Mouse (Mus musculus) kidney, embryonic 14.5 days (tissue): ENCODE data around the gene 1700001O22Rik. TPM values are rescaled to one million over a fixed set of nuclear protein-coding genes. Genes with fewer than 3 reads are reported as not detected.
A peak's percentile ranks its signal among the peaks of the same experiment; 100 is the strongest.

Experiments used
- ATAC-seq: fragments of 200-750 bp; cut with Nextera tagmentation; 2 replicates; pipeline ENCODE4 v1.8.0; 2017; ENCODE audit warnings: moderate number of reproducible peaks, mild to moderate bottlenecking, moderate TSS enrichment, moderate library complexity; ENCODE audit not compliant: low FRiP score, low TSS enrichment
- H3K27ac ChIP-seq: fragments of 300-500 bp; sonication (generic); 2 replicates; pipeline ENCODE4 v1.5.1; 2014; ENCODE audit warnings: low read depth, mild to moderate bottlenecking, low read length, moderate library complexity, mixed read lengths
- H3K27me3 ChIP-seq: fragments of 300-500 bp; sonication (generic); 2 replicates; pipeline ENCODE4 v1.6.1; 2014; ENCODE audit warnings: mild to moderate bottlenecking, low read length; ENCODE audit not compliant: control insufficient read depth, insufficient read depth
- H3K36me3 ChIP-seq: fragments of 300-500 bp; sonication (generic); 2 replicates; pipeline ENCODE4 v1.6.1; 2014; ENCODE audit warnings: low read length, mixed read lengths; ENCODE audit not compliant: control insufficient read depth, insufficient read depth
- H3K4me1 ChIP-seq: fragments of 300-500 bp; sonication (generic); 2 replicates; pipeline ENCODE4 v1.6.1; 2014; ENCODE audit warnings: low read length, mixed read lengths; ENCODE audit not compliant: control insufficient read depth, insufficient read depth
- H3K4me2 ChIP-seq: fragments of 300-500 bp; sonication (generic); replicated peaks from 2 replicates; pipeline ENCODE4 v1.6.1; 2014; ENCODE audit warnings: low read depth, mild to moderate bottlenecking, low read length
- H3K4me3 ChIP-seq: fragments of 300-500 bp; sonication (generic); 2 replicates; pipeline ENCODE4 v1.5.1; 2014; ENCODE audit warnings: mild to moderate bottlenecking, low read length
- H3K9ac ChIP-seq: fragments of 300-500 bp; sonication (generic); 2 replicates; pipeline ENCODE4 v1.6.1; 2014; ENCODE audit warnings: low read depth, mild to moderate bottlenecking, low read length, moderate library complexity
- H3K9me3 ChIP-seq: fragments of 300-500 bp; sonication (generic); 2 replicates; pipeline ENCODE4 v1.6.1; 2016; ENCODE audit warnings: low read length; ENCODE audit not compliant: control insufficient read depth
- WGBS: fragments of 180-500 bp; shearing (Covaris S2); extraction: QIAGEN DNeasy Blood & Tissue Kit; methylation state at CpG from one replicate; pipeline ENCODE4 v1.1.7; 2014; 5-methylcytosine and 5-hydroxymethylcytosine counted together
- polyA plus RNA-seq: library from polyadenylated mRNA; unstranded; fragments of >200 nt; fragmentation: Nextera tagmentation; extraction: Ambion mirVana; gene quantifications from 2 replicates; pipeline ENCODE4 v1.2.1, GENCODE M21; 2014

Gene 1700001O22Rik
- polyA plus RNA-seq, 1 experiment from 2014 or later, result 4.2 TPM

- H3K27me3 ChIP-seq, result no peaks in the 10 kb centered on the region
- H3K4me2 ChIP-seq, result no peak overlapping the region
- WGBS, result 62% methylated on average over 13 of the region's 13 CpGs
- peak overlapping the region; percentile 53; the same call in 1 of the 2 replicates for H3K27ac ChIP-seq
- H3K4me3 ChIP-seq, result no peak overlapping the region
- no peak overlapping the region for H3K9ac ChIP-seq
- 0 out of 2 replicates have a peak, but pooled peaks cover 3% of the 10 kb centered on the region for H3K9me3 ChIP-seq
- peaks cover 76% of the 10 kb centered on the region for H3K36me3 ChIP-seq
- peaks cover 10% of the 10 kb centered on the region for H3K4me1 ChIP-seq
- ATAC-seq, result peak; percentile 43; the same call in 1 of the 2 replicates
Observed at GRCm38 (mm10) chr2:30823385-30824153, 20.1 kb upstream of the 1700001O22Rik start.

- H3K4me2 ChIP-seq, result no peak overlapping the region
- no peaks in the 10 kb centered on the region for H3K27me3 ChIP-seq
- WGBS, result 92% methylated on average over 8 of the region's 8 CpGs
- H3K4me1 ChIP-seq, result peaks cover 10% of the 10 kb centered on the region
- no peak overlapping the region for H3K27ac ChIP-seq
- peaks cover 76% of the 10 kb centered on the region for H3K36me3 ChIP-seq
- H3K9me3 ChIP-seq, result 0 out of 2 replicates have a peak, but pooled peaks cover 3% of the 10 kb centered on the region
- H3K4me3 ChIP-seq, result no peak overlapping the region
- no peak for ATAC-seq
- H3K9ac ChIP-seq, result no peak overlapping the region
Observed at GRCm38 (mm10) chr2:30822460-30822859, 19.0 kb upstream of the 1700001O22Rik start.

DNA sequence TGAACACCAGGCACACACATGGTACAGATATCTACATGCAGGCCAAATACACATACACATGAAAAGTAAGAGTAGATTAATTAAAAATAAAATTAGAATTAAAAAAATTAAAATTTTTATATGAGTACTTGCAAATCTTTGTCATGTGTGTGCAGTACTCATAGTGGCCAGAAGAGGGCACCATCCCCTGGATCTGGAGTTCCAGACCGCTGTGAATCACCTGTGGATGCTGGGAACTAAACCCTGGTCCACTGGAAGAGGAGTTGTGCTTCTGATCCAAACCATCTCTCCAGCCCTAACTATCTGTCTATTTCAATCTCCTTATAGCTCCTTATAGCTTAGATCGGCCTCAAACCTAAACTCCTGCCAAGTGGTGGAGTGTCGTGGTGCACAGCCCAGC is 17.6 kb upstream of the 1700001O22Rik start:
- no peak overlapping the region for H3K4me2 ChIP-seq
- no peak overlapping the region for H3K27ac ChIP-seq
- no peak for ATAC-seq
- WGBS, result 95% methylated on average over 3 of the region's 3 CpGs
- H3K9ac ChIP-seq, result no peak overlapping the region
- no peaks in the 10 kb centered on the region for H3K27me3 ChIP-seq
- H3K9me3 ChIP-seq, result 0 out of 2 replicates have a peak, but pooled peaks cover 3% of the 10 kb centered on the region
- 0 out of 2 replicates have a peak, but pooled peaks cover 3% of the 10 kb centered on the region for H3K4me1 ChIP-seq
- H3K36me3 ChIP-seq, result peaks cover 77% of the 10 kb centered on the region
- no peak overlapping the region for H3K4me3 ChIP-seq

- WGBS, result 92% methylated on average over 5 of the region's 5 CpGs
- 0 out of 2 replicates have a peak, but pooled peaks cover 3% of the 10 kb centered on the region for H3K9me3 ChIP-seq
- no peak overlapping the region for H3K4me3 ChIP-seq
- ATAC-seq, result no peak
- H3K9ac ChIP-seq, result no peak overlapping the region
- H3K4me2 ChIP-seq, result no peak overlapping the region
- peaks cover 78% of the 10 kb centered on the region for H3K36me3 ChIP-seq
- no peak overlapping the region for H3K27ac ChIP-seq
- H3K4me1 ChIP-seq, result 0 out of 2 replicates have a peak, but pooled peaks cover 3% of the 10 kb centered on the region
- no peaks in the 10 kb centered on the region for H3K27me3 ChIP-seq
Observed at GRCm38 (mm10) chr2:30819873-30820272, 16.4 kb upstream of the 1700001O22Rik start.

DNA sequence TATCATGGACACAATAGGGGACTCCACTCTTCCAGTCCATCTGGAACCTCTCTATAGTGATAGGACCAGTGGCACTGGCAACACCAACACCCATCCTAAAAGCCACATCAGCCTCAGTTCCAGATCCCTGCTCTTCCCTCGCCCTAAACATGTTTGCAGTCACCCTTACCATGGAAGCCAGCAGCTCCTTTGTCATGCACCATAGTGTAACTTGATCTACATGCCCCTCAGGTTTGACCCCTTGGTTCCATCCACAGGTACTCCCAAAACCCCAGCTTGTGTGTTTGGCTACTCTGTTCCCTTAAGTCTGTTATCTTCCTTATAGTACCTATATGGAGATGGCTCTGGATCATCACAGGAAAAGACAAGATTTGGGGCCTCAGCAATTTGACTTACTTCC is 12.9 kb upstream of the 1700001O22Rik start:
- Histone ChIP-seq H3K27ac (no peak overlapping the region), H3K9me3 (0 out of 2 replicates have a peak, but pooled peaks cover 3% of the 10 kb centered on the region), H3K9ac (no peak overlapping the region), H3K4me1 (no peaks in the 10 kb centered on the region), H3K4me2 (no peak overlapping the region), H3K4me3 (no peak overlapping the region), H3K27me3 (no peaks in the 10 kb centered on the region), H3K36me3 (peaks cover 78% of the 10 kb centered on the region)
- no peak for ATAC-seq
- 80% methylated on average over 1 of the region's 1 CpGs for WGBS

- ATAC-seq, result no peak
Observed at GRCm38 (mm10) chr2:30810573-30810972, 7.1 kb upstream of the 1700001O22Rik start.

GRCm38 (mm10) chr2:30809503-30809902 is 6.0 kb upstream of the 1700001O22Rik start:
- Histone ChIP-seq H3K27ac (no peak overlapping the region), H3K4me3 (no peak overlapping the region), H3K27me3 (no peaks in the 10 kb centered on the region), H3K4me2 (0 out of 2 replicates have a peak overlapping the region, but pooled peaks have one; percentile 13), H3K9ac (no peak overlapping the region), H3K36me3 (peaks cover 34% of the 10 kb centered on the region), H3K9me3 (no peaks in the 10 kb centered on the region), H3K4me1 (peaks cover 6% of the 10 kb centered on the region; the same call in 1 of the 2 replicates)
- no peak for ATAC-seq
- WGBS, result 58% methylated on average over 5 of the region's 5 CpGs

More at GRCm38 (mm10) chr2:30810573-30810972, 7.1 kb upstream of the 1700001O22Rik start:
- H3K4me1 ChIP-seq, result peaks cover 6% of the 10 kb centered on the region; the same call in 1 of the 2 replicates
- H3K27me3 ChIP-seq, result no peaks in the 10 kb centered on the region
- WGBS, result 64% methylated on average over 7 of the region's 7 CpGs
- no peaks in the 10 kb centered on the region for H3K9me3 ChIP-seq
- no peak overlapping the region for H3K9ac ChIP-seq
- peaks cover 44% of the 10 kb centered on the region for H3K36me3 ChIP-seq
- H3K27ac ChIP-seq, result no peak overlapping the region
- H3K4me3 ChIP-seq, result no peak overlapping the region
- no peak overlapping the region for H3K4me2 ChIP-seq

- peaks cover 23% of the 10 kb centered on the region for H3K36me3 ChIP-seq
- H3K4me1 ChIP-seq, result peaks cover 6% of the 10 kb centered on the region; the same call in 1 of the 2 replicates
- peak overlapping the region; percentile 90 for H3K9ac ChIP-seq
- 2% methylated on average over 10 of the region's 10 CpGs for WGBS
- H3K4me2 ChIP-seq, result peak overlapping the region; percentile 91
- H3K27me3 ChIP-seq, result no peaks in the 10 kb centered on the region
- peak overlapping the region; percentile 83 for H3K27ac ChIP-seq
- peak overlapping the region; percentile 90 for H3K4me3 ChIP-seq
- no peak; the same call in 1 of the 2 replicates for ATAC-seq
- no peaks in the 10 kb centered on the region for H3K9me3 ChIP-seq
Observed at GRCm38 (mm10) chr2:30808296-30808655, 4.8 kb upstream of the 1700001O22Rik start.
